Mouse (Mus musculus) embryonic fibroblast, embryonic 13.5 days (primary cell): ENCODE data around the gene Camk2d.

Experiments
- CTCF ChIP-seq: IDR thresholded peaks from 2 replicates; pipeline ENCODE4 v1.5.1; 2011; ENCODE audit warnings: mild to moderate bottlenecking, control low read depth, low read length, moderate library complexity, borderline replicate concordance; ENCODE audit not compliant: insufficient read depth
- POLR2A ChIP-seq: IDR thresholded peaks from 2 replicates; pipeline ENCODE4 v1.6.1; 2011; ENCODE audit warnings: low read depth, mild to moderate bottlenecking, control low read depth, low read length, moderate library complexity

DNA sequence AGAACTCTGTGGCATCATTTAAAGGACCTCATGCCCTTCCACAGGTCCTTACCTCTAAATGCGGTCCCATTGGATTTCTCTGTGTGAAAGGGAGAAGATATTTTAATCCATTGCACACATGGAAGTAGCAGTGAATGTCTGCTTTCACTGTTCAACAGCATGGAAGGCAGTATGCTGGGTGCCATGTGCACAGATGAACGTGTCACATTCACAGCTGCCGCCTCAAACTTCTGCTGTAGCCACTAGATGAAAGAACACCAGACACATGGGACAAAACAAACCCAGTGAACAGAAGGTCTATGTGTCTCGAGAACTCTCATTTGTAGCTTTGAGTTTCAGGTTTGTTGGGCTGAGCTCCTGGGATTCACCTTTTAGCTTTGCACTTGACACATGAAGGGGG is 168.6 kb downstream of the Camk2d start:
- TF ChIP-seq CTCF (no peak), POLR2A (no peak)
